Mouse (Mus musculus): ENCODE measurements at regions not wholly inside any gene's neighbourhood (a gene's known extent, or its start where the extent isn't known, plus 50 kb on each side); places are given as distances from the start of the nearest gene placed in this dataset.
A peak's percentile ranks its signal among the peaks of the same experiment; 100 is the strongest.

GRCm38 (mm10) chr12:96558824-96559223 lies 866.8 kb downstream of the Flrt2 start:
- TF ChIP-seq ZC3H11A (IDR thresholded peaks at IDR 0.05; ENCODE audit: borderline replicate concordance, low read depth, low read length) = no peak
- TF ChIP-seq HCFC1 (IDR thresholded peaks at IDR 0.05; ENCODE audit: borderline replicate concordance, insufficient read depth, low read length) = no peak
- TF ChIP-seq CHD2 (IDR thresholded peaks at IDR 0.05; ENCODE audit: low read depth, low read length) = no peak
- no peak for TF ChIP-seq MAFK (IDR thresholded peaks at IDR 0.05; ENCODE audit: insufficient read depth, low read depth, low read length)
- TF ChIP-seq ZNF384 (IDR thresholded peaks at IDR 0.05; ENCODE audit: low read depth, low read length) = no peak
- no peaks in the 10 kb centered on the region for H3K4me1 ChIP-seq (ENCODE audit: control insufficient read depth in 2 of 2, insufficient read depth in 2 of 2, low read length in 2 of 2, poor library complexity in 1 of 2)
- DNase-seq (ENCODE audit: low read depth, low spot score) = no peak
- no peak overlapping the region for H3K4me3 ChIP-seq (ENCODE audit: insufficient read depth in 1 of 2, low read depth in 1 of 2, low read length in 2 of 2, poor library complexity in 1 of 2, severe bottlenecking in 1 of 2)
- H3K9me3 ChIP-seq (ENCODE audit: control insufficient read depth, insufficient read depth, low read depth, low read length) = no peaks in the 10 kb centered on the region
- in situ Hi-C loops (cut with MboI; ENCODE audit: low sequenced_read_pairs in 2 of 2, unreplicated experiment in 2 of 2) = no loop called here
- no peak overlapping the region for H3K27ac ChIP-seq (ENCODE audit: insufficient read depth, low read depth, low read length, poor library complexity, severe bottlenecking)
- H3K9ac ChIP-seq (ENCODE audit: insufficient read depth, low read depth, low read length, poor library complexity, severe bottlenecking) = no peak overlapping the region
- H3K36me3 ChIP-seq (ENCODE audit: control insufficient read depth, insufficient read depth, low read length, poor library complexity, severe bottlenecking) = no peaks in the 10 kb centered on the region

GRCm38 (mm10) chr12:96594845-96595244 lies 902.8 kb downstream of the Flrt2 start:
- in situ Hi-C loops (cut with MboI; ENCODE audit: low sequenced_read_pairs in 2 of 2, unreplicated experiment in 2 of 2) = no loop called here
- TF ChIP-seq ZNF384 (IDR thresholded peaks at IDR 0.05; ENCODE audit: low read depth, low read length) = no peak
- TF ChIP-seq HCFC1 (IDR thresholded peaks at IDR 0.05; ENCODE audit: borderline replicate concordance, insufficient read depth, low read length) = no peak
- peak; percentile 30; the same call in 1 of the 2 replicates for TF ChIP-seq MAFK (IDR thresholded peaks at IDR 0.05; ENCODE audit: insufficient read depth, low read depth, low read length)
- TF ChIP-seq CHD2 (IDR thresholded peaks at IDR 0.05; ENCODE audit: low read depth, low read length) = no peak
- no peak for DNase-seq (ENCODE audit: low read depth, low spot score)
- no peaks in the 10 kb centered on the region for H3K4me1 ChIP-seq (ENCODE audit: control insufficient read depth in 2 of 2, insufficient read depth in 2 of 2, low read length in 2 of 2, poor library complexity in 1 of 2)
- H3K9ac ChIP-seq (ENCODE audit: insufficient read depth, low read depth, low read length, poor library complexity, severe bottlenecking) = no peak overlapping the region
- H3K4me3 ChIP-seq (ENCODE audit: insufficient read depth in 1 of 2, low read depth in 1 of 2, low read length in 2 of 2, poor library complexity in 1 of 2, severe bottlenecking in 1 of 2) = no peak overlapping the region
- H3K36me3 ChIP-seq (ENCODE audit: control insufficient read depth, insufficient read depth, low read length, poor library complexity, severe bottlenecking) = no peaks in the 10 kb centered on the region
- no peak overlapping the region for H3K27ac ChIP-seq (ENCODE audit: insufficient read depth, low read depth, low read length, poor library complexity, severe bottlenecking)
- H3K9me3 ChIP-seq (ENCODE audit: control insufficient read depth, insufficient read depth, low read depth, low read length) = no peaks in the 10 kb centered on the region

GRCm38 (mm10) chr12:96615134-96615533 lies 923.1 kb downstream of the Flrt2 start:
- in situ Hi-C loops (cut with MboI; ENCODE audit: low sequenced_read_pairs in 2 of 2, unreplicated experiment in 2 of 2) = no loop called here
- TF ChIP-seq HCFC1 (IDR thresholded peaks at IDR 0.05; ENCODE audit: borderline replicate concordance, insufficient read depth, low read length) (no peak), CHD2 (IDR thresholded peaks at IDR 0.05; ENCODE audit: low read depth, low read length) (no peak), MAFK (IDR thresholded peaks at IDR 0.05; ENCODE audit: insufficient read depth, low read depth, low read length) (no peak), ZC3H11A (IDR thresholded peaks at IDR 0.05; ENCODE audit: borderline replicate concordance, low read depth, low read length) (no peak), ZNF384 (IDR thresholded peaks at IDR 0.05; ENCODE audit: low read depth, low read length) (no peak)

GRCm38 (mm10) chr12:96615850-96616249 lies 923.8 kb downstream of the Flrt2 start:
- Histone ChIP-seq H3K4me3 (ENCODE audit: insufficient read depth in 1 of 2, low read depth in 1 of 2, low read length in 2 of 2, poor library complexity in 1 of 2, severe bottlenecking in 1 of 2) (no peak overlapping the region), H3K4me1 (ENCODE audit: control insufficient read depth in 2 of 2, insufficient read depth in 2 of 2, low read length in 2 of 2, poor library complexity in 1 of 2) (0 out of 4 replicates have a peak, but pooled peaks cover 0 to 2% of the 10 kb centered on the region in 2 experiments), H3K9ac (ENCODE audit: insufficient read depth, low read depth, low read length, poor library complexity, severe bottlenecking) (no peak overlapping the region), H3K27ac (ENCODE audit: insufficient read depth, low read depth, low read length, poor library complexity, severe bottlenecking) (no peak overlapping the region), H3K9me3 (ENCODE audit: control insufficient read depth, insufficient read depth, low read depth, low read length) (no peaks in the 10 kb centered on the region), H3K36me3 (ENCODE audit: control insufficient read depth, insufficient read depth, low read length, poor library complexity, severe bottlenecking) (no peaks in the 10 kb centered on the region)
- DNase-seq (ENCODE audit: low read depth, low spot score) = no peak
- no peak for TF ChIP-seq CHD2 (IDR thresholded peaks at IDR 0.05; ENCODE audit: low read depth, low read length)
- no peak for TF ChIP-seq ZC3H11A (IDR thresholded peaks at IDR 0.05; ENCODE audit: borderline replicate concordance, low read depth, low read length)
- no peak for TF ChIP-seq HCFC1 (IDR thresholded peaks at IDR 0.05; ENCODE audit: borderline replicate concordance, insufficient read depth, low read length)
- no peak for TF ChIP-seq MAFK (IDR thresholded peaks at IDR 0.05; ENCODE audit: insufficient read depth, low read depth, low read length)
- no peak for TF ChIP-seq ZNF384 (IDR thresholded peaks at IDR 0.05; ENCODE audit: low read depth, low read length)
- in situ Hi-C loops (cut with MboI; ENCODE audit: low sequenced_read_pairs in 2 of 2, unreplicated experiment in 2 of 2) = no loop called here

More at GRCm38 (mm10) chr12:96615134-96615533, 923.1 kb downstream of the Flrt2 start:
- Histone ChIP-seq H3K4me1 (ENCODE audit: control insufficient read depth in 2 of 2, insufficient read depth in 2 of 2, low read length in 2 of 2, poor library complexity in 1 of 2) (0 out of 4 replicates have a peak, but pooled peaks cover 0 to 2% of the 10 kb centered on the region in 2 experiments), H3K9me3 (ENCODE audit: control insufficient read depth, insufficient read depth, low read depth, low read length) (no peaks in the 10 kb centered on the region), H3K27ac (ENCODE audit: insufficient read depth, low read depth, low read length, poor library complexity, severe bottlenecking) (no peak overlapping the region), H3K4me3 (ENCODE audit: insufficient read depth in 1 of 2, low read depth in 1 of 2, low read length in 2 of 2, poor library complexity in 1 of 2, severe bottlenecking in 1 of 2) (no peak overlapping the region), H3K9ac (ENCODE audit: insufficient read depth, low read depth, low read length, poor library complexity, severe bottlenecking) (no peak overlapping the region), H3K36me3 (ENCODE audit: control insufficient read depth, insufficient read depth, low read length, poor library complexity, severe bottlenecking) (no peaks in the 10 kb centered on the region)
- no peak for DNase-seq (ENCODE audit: low read depth, low spot score)

- TF ChIP-seq HCFC1 (IDR thresholded peaks at IDR 0.05; ENCODE audit: borderline replicate concordance, insufficient read depth, low read length) (no peak), ZNF384 (IDR thresholded peaks at IDR 0.05; ENCODE audit: low read depth, low read length) (no peak), MAFK (IDR thresholded peaks at IDR 0.05; ENCODE audit: insufficient read depth, low read depth, low read length) (no peak), CHD2 (IDR thresholded peaks at IDR 0.05; ENCODE audit: low read depth, low read length) (no peak)
- no peak overlapping the region for H3K27ac ChIP-seq (ENCODE audit: insufficient read depth, low read depth, low read length, poor library complexity, severe bottlenecking)
- in situ Hi-C loops (cut with MboI; ENCODE audit: low sequenced_read_pairs in 2 of 2, unreplicated experiment in 2 of 2) = no loop called here
- 0 out of 4 replicates have a peak, but pooled peaks cover 0 to 2% of the 10 kb centered on the region in 2 experiments for H3K4me1 ChIP-seq (ENCODE audit: control insufficient read depth in 2 of 2, insufficient read depth in 2 of 2, low read length in 2 of 2, poor library complexity in 1 of 2)
- no peaks in the 10 kb centered on the region for H3K9me3 ChIP-seq (ENCODE audit: control insufficient read depth, insufficient read depth, low read depth, low read length)
- H3K4me3 ChIP-seq (ENCODE audit: insufficient read depth in 1 of 2, low read depth in 1 of 2, low read length in 2 of 2, poor library complexity in 1 of 2, severe bottlenecking in 1 of 2) = no peak overlapping the region
- H3K36me3 ChIP-seq (ENCODE audit: control insufficient read depth, insufficient read depth, low read length, poor library complexity, severe bottlenecking) = no peaks in the 10 kb centered on the region
- no peak overlapping the region for H3K9ac ChIP-seq (ENCODE audit: insufficient read depth, low read depth, low read length, poor library complexity, severe bottlenecking)
- no peak for DNase-seq (ENCODE audit: low read depth, low spot score)
Observed at GRCm38 (mm10) chr12:96617226-96617625, 925.2 kb downstream of the Flrt2 start.
